Mouse (Mus musculus) brain, embryonic 14.5 days (tissue): Measurements from ENCODE around the gene Zic4. TPM values are rescaled to one million over a fixed set of nuclear protein-coding genes. Genes with fewer than 3 reads are reported as not detected.

Source experiments
- DNase-seq: peaks from one replicate; pipeline ENCODE4 v3.0.0-alpha.2; 2011; ENCODE audit warnings: low read depth
- CTCF ChIP-seq: fragments of 200-500 bp; IDR thresholded peaks from 2 replicates; pipeline ENCODE4 v1.5.1; 2012; ENCODE audit warnings: inconsistent platforms, mild to moderate bottlenecking, moderate library complexity, borderline replicate concordance; ENCODE audit not compliant: insufficient read depth, insufficient read length; ENCODE audit errors: extremely low read depth
- POLR2A ChIP-seq: fragments of 200-500 bp; IDR thresholded peaks from 2 replicates; pipeline ENCODE4 v1.6.1; 2012; ENCODE audit warnings: mild to moderate bottlenecking, inconsistent platforms, borderline replicate concordance; ENCODE audit not compliant: poor library complexity, insufficient read depth, insufficient read length, severe bottlenecking; ENCODE audit errors: extremely low read depth
- polyA plus RNA-seq: library from polyadenylated mRNA; depleted of rRNA; stranded (reverse); fragments of >200 nt; gene quantifications from 2 replicates; pipeline ENCODE4 v1.2.3, GENCODE M21; 2012

Gene Zic4
- polyA plus RNA-seq, 1 experiment, result 91.1 TPM

DNA sequence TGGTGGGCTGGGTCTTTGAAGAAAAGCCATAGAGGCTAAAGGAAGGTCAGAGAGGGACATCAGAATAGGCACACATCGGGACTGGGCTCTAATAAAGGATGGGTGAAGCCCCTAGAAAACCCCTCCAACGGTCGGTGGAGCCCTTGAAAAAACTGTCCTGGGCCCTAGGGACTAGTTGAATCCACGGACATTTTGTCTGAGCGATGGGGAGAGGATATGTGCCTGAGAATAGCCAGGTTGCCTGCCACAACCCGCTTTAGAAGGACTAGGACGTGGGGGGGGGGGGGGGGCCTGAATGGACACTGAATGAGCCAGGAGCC, 7.0 kb upstream of the Zic4 start:
- no peak for DNase-seq
- TF ChIP-seq CTCF (no peak), POLR2A (no peak)

DNA sequence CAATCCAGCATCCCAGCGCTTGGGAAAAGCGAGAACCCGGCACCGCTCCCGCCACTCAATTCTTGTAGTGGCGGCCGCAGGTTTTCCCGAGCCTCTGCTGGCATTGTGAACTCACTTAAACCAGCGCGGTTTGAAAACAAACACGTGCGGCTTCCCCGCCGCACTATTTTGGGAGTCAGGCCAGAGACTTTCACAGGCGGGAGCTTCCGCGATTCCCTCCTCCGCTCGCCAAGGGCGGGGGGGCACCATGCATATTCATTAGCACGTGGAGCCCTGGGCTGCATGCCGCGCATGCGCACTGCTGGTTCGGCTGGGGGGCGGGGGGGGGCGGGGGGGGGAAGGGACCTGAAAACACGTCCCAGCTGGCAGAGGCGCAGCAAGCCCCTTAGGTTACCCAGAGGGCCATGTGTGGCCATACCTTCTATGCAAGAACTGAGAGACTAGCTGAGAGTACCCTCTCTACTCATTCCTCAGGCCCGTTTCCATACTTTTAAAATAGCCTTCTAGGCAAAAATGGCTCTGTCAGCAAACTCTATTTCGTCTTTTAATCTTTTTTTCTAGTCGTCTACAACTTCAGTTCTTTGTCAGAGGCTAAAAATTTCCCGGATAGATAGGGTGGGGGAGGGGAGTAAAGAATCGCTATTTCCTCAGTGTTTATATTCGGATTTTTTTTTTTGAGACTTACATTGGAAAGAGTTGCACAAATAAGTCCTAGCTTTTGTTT, 6.4 kb upstream of the Zic4 start:
- DNase-seq, result peak; percentile 97
- no peak for TF ChIP-seq POLR2A

DNA sequence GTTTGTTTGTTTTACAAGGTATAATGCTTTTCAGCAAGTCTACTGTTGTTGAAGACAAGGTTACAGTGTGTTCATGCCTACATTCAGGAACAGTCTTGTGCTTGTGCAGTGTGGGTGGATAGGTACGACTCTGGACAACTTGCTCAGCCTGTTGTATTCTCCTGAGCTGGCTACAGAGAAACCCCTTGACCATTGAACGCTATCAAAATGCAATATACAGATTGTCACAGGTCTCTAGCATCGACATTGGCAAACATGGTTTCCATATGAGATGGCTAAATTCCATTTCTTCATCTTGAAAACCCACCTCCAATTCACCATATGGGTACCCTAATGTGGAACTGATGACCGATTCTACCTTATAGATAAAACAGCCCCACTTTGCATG, 5.9 kb upstream of the Zic4 start:
- TF ChIP-seq POLR2A (no peak), CTCF (no peak)
- no peak for DNase-seq

DNA sequence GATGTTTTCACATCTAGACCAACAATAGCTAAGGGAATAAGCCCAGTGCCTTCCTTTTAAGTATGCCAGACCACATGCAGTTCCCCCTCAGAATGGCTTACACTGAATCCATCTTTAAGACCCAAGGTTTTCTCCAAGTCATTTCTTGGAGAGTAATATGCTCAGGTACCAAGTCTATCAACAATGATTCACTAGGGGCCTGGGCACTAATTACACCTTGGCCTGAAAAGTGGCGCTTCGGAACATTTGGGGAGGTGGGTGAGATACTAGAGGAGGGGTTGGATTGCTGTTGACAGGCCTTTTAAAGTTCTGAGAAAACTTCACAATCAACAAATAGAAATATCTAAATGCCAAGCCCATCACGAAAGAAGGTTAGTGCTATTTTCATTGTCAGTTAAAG, 4.9 kb upstream of the Zic4 start:
- TF ChIP-seq CTCF (no peak), POLR2A (no peak)
- peak; percentile 33 for DNase-seq

DNA sequence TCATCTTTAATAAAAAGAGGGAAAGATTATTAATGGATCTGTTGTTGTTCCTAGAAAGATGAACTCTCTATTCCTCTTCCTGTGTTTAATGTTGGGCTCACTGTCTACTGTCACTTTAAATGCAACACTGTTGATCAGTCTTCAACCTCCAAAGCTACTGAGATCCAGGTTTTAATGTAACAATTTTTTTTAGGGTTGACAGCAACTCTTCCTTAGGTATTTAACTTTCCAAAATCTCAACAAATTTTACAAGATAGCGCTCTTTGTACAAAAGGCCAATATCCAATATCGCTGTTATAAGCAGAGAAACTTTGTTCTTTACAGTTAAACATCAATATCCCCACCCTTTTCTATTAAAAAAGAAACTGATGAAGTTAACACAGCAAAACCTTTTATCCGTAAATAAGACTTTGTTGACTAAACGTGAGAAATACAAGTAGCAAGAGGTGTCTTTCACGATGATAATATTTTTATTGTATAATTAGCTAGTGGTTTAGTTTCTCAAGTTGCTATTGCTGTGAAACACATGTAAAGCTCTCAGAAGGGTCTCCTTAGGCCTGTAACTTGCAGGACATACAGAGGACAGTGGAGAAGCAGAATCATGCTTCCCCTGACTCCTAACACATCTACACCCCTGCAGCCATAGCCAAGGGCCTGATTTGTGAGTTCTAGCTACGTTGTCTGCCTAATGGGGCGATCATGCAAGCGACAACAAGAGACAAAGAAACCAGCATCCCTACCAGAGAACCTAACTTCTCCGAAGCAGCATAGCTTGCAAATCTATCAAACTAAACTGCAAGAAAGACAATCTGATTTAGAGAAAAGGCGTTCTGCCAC, 3.1 kb upstream of the Zic4 start:
- TF ChIP-seq POLR2A (no peak), CTCF (no peak)
- peak; percentile 78 for DNase-seq

DNA sequence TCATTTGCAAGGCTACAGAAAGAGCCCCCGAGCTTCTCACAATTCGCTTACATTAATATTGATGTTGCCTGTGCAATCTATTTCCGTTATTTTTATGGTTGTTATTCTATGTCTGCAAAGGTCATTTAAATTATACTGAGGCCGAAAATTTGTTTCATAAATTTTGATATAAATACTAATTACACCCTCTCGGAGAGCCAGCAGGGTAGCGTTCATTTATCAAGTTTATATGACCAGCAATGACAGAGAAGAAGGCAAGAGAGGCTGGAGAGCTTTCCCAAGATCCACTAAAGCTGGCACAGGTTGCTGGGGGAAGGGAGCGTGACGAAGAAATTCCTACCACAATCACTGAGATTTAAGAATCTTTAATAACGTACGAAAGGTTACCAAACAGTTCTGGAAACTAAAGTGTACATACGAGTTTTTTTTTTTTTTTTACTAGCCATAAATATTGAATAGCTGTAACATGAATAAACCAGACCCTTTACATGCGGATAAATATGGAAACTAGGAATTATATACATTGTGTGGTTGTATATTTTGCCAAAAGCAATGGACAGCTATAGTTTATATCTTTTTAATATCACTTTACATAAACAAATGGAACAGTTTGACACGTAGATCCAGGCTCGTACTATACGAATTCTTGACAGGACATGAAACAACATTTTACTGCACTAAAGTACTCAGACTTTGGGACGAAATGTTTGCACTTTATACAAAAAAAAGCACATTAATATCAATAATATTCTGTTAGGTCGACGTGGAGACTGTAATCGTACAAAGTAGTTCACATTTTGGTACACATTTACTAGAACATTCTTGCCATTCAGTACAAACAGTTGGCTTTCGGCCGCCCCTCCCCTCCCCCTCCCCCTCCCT, 1.8 kb upstream of the Zic4 start:
- DNase-seq, result peak; percentile 64
- no peak for TF ChIP-seq POLR2A
- TF ChIP-seq CTCF, result no peak

DNA sequence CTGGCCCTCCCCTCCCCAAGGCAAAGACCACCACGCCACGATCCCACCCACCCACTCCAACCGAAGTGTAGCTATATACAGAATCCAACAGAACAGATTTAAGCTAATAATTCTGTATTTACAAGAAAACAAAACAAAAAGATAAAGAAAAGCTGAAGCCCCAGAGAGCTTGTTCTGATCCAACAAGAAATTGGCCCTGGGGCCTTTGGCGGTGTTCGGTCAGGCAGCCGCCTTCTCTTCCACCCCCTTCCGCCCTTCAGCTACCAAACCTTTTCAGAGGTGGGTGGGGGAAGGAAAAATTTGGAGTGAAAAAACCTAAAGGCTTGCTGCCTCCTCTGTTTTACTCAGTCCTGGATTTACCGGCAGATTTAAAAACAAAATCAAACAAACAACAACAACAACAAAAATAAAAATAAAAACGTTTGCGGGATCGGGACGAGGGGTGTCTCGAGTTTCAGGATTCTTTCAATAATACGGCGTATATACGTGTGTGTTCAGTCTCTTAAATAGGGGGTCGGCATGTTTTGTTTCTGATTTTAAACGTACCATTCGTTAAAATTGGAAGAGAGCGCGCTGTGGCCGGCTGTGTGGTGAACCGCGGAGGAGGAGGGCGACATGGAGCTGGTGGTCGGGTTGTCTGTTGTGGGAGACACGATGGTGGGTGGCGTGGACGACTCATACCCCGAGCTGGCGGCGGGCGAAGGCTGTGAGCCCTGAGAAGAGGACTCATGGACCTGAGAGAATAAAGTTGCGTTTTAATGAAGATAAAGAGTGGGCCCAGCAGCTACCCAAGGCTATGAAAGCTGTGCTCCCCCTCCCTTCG, 969 bp upstream of the Zic4 start:
- no peak for TF ChIP-seq CTCF
- TF ChIP-seq POLR2A, result no peak
- DNase-seq, result peak; percentile 69

DNA sequence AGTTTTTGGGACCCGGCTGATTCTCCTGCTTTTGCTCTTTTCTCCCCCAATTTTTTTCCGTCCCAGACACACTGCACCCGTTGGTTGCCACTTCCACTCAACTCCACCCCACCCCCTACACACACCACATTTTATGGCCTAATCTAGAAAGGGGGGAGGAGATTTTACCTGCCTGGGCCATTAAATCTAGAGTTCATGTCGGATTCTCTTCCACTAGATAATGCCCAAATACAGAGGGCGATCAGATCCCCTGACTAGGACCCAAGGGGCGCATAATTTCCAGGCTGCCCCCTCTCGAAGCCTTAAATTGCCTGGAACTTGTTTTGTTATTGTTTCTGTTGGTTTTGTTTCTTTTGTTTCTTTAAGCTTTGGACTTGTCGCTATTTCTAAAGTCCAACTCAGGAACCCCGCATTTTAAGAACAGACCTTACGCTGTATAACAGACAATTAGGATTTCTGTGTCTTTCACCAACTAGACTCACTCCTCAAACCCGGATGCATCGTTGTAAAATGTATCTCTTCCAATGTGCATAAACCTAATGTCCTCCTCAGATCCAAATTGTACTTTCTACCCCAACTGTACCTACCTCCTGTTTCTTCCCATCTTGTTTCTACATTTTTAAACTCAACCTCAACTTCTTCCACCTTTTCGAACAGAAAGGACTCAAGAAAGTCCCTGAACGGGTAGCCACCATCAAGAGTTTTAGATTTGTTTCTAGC, 958 bp downstream of the Zic4 start:
- DNase-seq, result peak; percentile 55
- TF ChIP-seq POLR2A (no peak), CTCF (no peak)

DNA sequence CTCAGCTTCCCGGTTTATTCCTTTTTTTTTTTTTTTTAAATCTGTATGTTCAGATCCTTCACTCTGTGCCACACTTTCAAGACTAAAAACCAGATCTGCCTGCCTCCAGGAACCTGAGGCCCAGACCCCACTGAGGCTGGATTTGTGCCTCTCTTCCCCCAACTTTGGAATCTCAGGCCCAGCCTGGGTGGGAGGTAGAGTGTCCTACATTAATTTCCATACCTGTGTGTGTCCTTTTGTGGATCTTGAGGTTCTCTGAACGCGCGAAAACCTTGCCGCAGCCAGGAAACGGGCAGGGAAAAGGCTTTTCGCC, 1.6 kb downstream of the Zic4 start:
- no peak for TF ChIP-seq CTCF
- TF ChIP-seq POLR2A, result no peak
- no peak for DNase-seq
